Mouse (Mus musculus) erythroid progenitor cell, adult 5-6 weeks (primary cell): ENCODE data around the gene E2f1. TPM values are rescaled to one million over a fixed set of nuclear protein-coding genes. Genes with fewer than 3 reads are reported as not detected.

Experiments used
- ATAC-seq: replicated peaks from 2 replicates; pipeline ENCODE4 v1.8.0; 2016; ENCODE audit warnings: moderate number of reproducible peaks, mild to moderate bottlenecking, moderate TSS enrichment, inconsistent platforms; ENCODE audit not compliant: poor library complexity, low FRiP score, severe bottlenecking
- total RNA-seq, 2 experiments: library from RNA; stranded (forward) in 1 of 2; stranded (reverse) in 1 of 2; fragments of 150-400 nt in 1 of 2; fragments of 186-747, 209-891 nt in 1 of 2; gene quantifications; 2 replicates each; pipeline versions ENCODE4 v1.2.3 to v1.2.4; 2015 to 2017; ENCODE audit warnings: low replicate concordance in 2 of 2

Gene E2f1
- total RNA-seq, 2 experiments from 2014 or later = 11.7 to 17.5 TPM

- ATAC-seq = no peak
Observed at GRCm38 (mm10) chr2:154557184-154557832, 12.4 kb downstream of the E2f1 start.

DNA sequence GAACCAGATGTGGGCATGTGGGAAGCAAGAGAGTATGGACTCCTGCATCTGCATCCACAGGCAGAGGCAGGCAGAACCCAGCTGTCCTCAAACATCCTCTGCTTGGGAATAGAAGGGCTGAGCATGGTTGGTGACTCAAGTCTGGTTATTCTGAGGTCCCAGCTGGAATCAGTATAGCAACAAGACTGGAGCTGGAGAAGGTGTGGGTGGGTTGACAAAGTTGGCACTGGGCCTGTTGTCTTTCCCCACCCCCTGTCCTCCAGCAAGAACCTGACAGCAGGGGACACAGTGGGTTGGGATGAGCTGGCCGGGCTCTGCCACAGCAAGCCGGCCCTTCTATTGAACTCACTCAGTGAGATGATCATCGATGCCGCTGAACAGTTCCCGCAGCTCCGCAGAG is 14.5 kb downstream of the E2f1 start:
- no peak for ATAC-seq

GRCm38 (mm10) chr2:154552424-154552907 is 17.2 kb downstream of the E2f1 start:
- peak; percentile 55 for ATAC-seq

DNA sequence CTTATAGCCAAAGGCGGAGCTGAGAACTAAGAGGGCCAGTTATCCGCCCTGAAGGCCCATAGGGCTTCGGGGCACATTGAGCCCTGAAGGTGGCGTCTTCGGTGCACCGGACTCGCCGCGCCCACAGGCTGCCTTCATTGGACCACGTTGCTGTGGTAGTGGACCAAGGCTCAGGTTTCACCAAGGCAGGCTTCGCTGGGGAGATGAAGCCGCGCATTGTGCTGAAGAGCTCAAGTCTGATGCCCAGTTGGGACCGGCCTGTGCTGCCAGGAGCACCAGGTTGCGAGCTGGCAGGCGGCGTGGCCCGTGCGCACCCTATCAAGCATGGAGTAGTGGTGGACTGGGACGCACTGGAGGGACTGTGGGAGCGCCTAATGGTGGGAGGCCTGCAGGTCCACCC is 17.8 kb downstream of the E2f1 start:
- ATAC-seq = no peak

DNA sequence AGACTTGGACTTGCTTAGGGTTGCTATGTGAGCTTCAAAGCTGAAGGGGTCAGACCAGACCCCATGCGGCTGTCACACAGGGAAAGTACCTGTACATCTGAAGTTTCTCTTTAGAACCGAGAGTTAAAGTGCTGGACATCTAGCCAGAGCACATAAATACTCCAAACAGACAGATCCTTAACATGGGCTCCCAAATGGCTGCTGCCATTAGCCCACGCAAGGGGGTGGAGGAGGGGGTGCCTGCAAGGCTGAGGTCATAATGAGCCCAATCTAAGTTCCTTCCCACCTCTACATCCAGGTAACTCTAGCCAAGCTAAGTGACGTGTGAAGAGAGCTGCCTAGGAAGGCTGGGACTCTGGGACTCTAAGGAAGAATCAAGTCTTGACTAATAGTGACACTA is 18.2 kb downstream of the E2f1 start, which contains the start of gene Actl10:
Gene Actl10, plus strand, starts transcription at position 301 of the 400 bp plus-strand sequence.
- no peak for ATAC-seq

DNA sequence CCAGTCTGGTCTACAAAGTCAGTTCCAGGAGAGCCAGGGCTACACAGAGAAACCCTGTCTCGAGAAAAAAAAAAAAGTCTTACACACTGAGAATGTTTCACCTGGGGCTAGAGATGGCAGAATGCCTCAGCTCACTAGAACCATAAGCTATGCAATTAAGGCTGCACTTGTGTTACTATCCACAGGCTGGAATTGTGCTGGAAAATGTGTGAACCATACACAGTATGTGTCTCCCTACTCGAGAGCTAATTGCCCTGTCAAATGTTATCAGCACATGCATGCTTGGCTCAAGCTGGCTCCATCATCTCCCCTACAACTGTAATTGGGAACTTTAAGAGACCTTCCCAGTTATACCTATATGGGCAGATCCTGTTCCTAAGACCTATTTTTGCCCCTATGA is 18.8 kb downstream of the E2f1 start:
- ATAC-seq = no peak

GRCm38 (mm10) chr2:154549886-154550189 is 19.9 kb downstream of the E2f1 start:
- ATAC-seq = no peak

DNA sequence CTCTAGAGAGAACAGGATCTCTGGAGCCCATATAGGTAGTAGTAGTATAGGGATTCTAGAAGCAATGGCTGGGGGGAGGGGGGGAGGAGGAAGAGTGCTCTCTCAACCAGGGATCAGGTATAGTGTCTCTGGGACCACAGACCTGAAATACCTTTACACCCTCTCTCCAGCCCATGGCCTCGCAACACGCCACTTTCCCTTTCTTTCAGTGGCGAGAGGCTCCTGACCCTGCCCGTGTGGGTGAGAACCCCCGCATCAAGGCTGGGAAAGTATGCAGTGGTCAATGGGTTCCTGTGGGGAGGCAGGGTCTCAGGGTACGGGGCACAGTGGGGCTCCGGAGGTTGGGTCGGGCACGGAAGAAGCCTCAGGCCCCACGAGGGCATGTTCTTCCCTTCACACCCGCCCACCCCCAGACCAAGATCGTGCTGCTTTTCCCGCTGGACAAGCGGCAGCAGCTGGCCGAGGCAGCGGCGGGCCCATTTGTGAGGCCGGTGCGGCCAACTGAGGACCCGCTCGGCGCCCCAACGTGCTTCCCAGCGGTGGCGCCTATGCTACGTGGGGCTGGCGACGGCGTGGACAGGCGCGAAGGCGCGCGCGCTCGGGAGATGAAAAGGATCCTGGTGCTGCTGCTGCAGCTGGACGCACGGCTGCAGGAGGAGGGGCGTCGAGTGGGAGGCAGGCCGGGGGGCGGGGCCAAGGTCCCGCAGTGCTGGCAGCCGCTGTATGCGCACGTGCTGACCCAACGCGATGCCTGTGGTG is 20.4 kb downstream of the E2f1 start:
- 0 out of 2 replicates have a peak, but pooled peaks have one; percentile 48 for ATAC-seq

DNA sequence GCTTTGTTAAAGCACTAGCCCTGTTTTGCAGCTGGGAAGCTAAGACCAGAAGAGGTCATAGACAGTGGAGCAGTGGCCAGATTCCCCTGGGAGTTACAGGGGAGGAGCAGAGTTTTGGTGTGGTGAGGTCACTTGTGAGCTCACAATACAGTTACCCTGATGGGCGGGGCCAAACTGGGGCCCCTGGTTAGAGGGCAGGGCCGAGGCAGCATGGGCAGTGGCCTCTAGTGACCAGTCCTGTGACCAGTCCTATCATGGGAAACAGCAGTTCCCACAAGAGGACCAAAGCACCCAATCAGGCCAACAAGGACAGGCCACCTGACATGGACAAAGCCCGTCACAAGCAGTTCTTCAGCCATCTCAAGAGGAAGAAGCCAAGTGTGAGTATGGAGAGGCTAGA is 21.0 kb downstream of the E2f1 start:
- no peak for ATAC-seq

DNA sequence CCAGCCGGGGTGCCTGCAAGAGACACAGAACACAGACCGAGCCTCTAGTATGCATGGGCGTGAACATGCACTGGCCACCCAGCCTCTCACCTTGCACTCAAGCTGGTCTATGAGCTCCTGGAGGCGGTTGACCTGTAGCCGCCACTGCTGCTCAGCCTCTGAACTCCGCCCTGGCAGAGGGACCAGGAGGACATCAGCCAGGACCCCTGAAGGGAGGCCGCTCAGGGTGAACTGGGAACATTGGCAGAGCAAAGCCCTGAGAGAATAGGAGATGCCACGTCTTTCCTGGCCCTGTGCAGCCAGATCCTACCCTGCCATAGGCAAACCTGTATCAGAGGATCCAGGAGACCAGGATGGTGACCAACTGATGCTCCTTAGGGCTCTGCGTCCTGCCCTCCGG is 23.0 kb downstream of the E2f1 start, which contains the start of gene 1700003F12Rik:
Gene 1700003F12Rik, plus strand, starts transcription at position 375 of the 400 bp plus-strand sequence.
- no peak for ATAC-seq

- ATAC-seq = no peak
Observed at GRCm38 (mm10) chr2:154543567-154544347, 25.9 kb downstream of the E2f1 start.

DNA sequence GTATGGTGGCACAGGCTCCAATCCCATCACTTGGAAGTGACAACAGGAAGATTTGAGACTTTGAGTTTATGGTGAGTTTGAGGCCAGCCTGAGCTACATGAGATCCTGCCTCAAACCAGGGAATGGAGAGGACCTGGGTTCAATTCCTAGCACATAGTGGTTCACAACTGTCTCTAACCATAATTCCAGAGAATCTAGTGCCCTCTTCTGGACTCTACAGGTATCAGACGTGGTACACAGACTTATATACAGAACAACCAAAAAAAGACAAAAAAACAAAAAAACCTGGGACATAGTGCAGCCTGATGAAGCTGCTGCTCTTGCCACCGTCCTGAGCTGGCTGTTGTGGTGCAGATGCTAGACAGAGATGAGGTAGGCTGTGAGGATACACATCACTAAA is 28.1 kb downstream of the E2f1 start:
- no peak for ATAC-seq

DNA sequence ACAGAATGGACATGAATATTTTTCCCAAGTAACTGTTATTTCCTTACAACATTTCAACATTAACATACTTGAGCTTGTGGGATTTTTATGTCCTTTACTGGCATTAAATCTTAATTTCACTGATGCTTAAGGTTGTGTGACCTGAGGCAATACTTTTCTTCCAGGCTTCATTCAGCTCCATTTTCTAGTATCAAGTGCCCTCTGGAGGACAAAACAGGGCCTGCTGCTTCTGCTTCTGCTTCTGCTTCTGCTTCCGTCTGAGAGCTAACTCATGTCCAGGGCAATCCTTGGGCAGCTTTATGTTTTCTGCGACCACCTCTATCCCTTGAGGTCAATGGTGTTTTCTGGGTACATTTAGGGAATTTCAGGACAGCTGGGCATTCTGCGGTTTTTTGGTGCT is 30.0 kb downstream of the E2f1 start:
- ATAC-seq = no peak

DNA sequence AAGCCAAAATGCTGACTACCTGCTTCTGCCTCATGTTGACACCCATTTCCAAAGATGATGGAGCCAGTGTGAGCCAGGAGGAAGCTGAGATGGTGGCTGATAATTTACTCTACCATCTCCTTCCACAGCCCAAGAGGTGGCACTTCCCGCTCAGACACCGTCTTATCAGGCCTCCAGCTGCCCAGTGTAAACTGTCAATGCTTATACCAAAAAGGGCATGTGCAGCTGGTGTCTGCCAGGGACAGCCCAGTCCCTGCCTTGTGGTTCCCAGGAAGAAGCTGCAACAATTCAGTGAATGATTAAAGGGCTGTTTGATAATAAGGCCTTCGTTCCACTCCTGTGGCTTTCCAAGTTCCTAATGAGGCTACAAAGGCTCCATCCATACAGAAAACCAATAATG is 31.0 kb downstream of the E2f1 start:
- ATAC-seq = peak; percentile 47; the same call in 1 of the 2 replicates

- no peak for ATAC-seq
Observed at GRCm38 (mm10) chr2:154538310-154538709, 31.4 kb downstream of the E2f1 start.

- no peak for ATAC-seq
Observed at GRCm38 (mm10) chr2:154534704-154535270, 34.9 kb downstream of the E2f1 start.

- no peak for ATAC-seq
Observed at GRCm38 (mm10) chr2:154532888-154533287, 36.8 kb downstream of the E2f1 start.

DNA sequence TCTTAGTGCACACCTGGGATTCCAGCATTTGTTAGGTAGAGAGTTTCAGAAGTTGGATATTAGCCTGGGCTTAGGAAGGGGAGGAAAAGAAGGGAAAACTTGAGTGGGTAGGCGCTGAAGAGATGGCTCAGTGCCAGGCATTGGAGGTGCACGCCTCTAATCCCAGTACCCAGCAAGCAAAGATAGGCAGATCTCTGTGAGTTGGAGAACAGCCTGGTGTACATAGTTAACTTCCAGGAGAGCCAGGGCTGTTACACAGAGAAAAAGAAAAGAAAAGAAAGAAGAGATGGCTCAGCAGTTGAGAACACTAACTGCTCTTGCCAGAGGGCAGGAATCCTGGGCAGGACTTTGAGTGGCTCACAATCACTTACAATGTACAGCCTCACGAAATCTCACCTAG is 43.2 kb downstream of the E2f1 start:
- no peak for ATAC-seq

GRCm38 (mm10) chr2:154525285-154525684 is 44.4 kb downstream of the E2f1 start:
- ATAC-seq = no peak

DNA sequence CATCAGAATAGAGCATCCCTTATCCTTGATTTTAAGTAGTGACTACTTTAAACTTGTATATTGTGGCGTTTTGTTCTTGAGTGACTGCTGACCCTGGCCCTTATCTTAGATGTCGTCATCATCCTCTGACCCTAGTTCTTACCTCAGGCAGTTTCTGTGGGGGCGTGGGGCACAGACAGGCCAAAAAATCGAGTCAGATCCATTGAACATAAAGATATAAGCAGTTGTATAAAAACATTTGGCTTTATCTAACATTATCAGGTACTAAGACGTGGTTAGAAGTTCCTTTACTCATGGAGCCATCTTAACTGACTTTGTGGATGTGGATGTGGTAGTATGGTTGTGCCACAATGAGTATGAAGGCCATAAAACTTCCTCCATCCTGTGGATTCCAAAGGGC is 47.4 kb downstream of the E2f1 start:
- no peak for ATAC-seq
